14 mouse cellular contexts compared by ENCODE assay signal in genomic region chr11:55974224-55974875, GRCm38 (mm10).
A peak's percentile ranks its signal among the peaks of the same experiment; 100 is the strongest.
DNase-seq lines count a peak whose midpoint lies in the region; ATAC-seq lines count a peak whose summit lies in the region.
"Had no signal": no experiment of that assay in that cellular context is flagged by ENCODE, and none has a peak within 500 bp of the region (broad histone marks: within the 10 kb centered on the region; RNA-seq: fewer than 3 reads in every experiment).

No protein-coding gene starts in this region.

- DNase-seq in frontal cortex, postnatal 10 days (ENCODE audit: low spot score in 2 of 2): peak; percentile 10 to 12
- peak; percentile 26 to 66 for DNase-seq in left cerebral cortex, postnatal 14 days (ENCODE audit: low spot score in 2 of 2)
- peak; percentile 65 to 70 for DNase-seq in right cerebral cortex, adult 2 months (ENCODE audit: low spot score in 2 of 2)
- no peak for DNase-seq in urinary bladder, adult 2 months (ENCODE audit: low spot score)
- no peak for DNase-seq in thymus, postnatal 14 days
- DNase-seq: forebrain, postnatal 0 days; heart, postnatal 10 days; kidney, postnatal 10 days; thymus, postnatal 36 days had no signal

- no peaks in the 10 kb centered on the region for H3K9me3 ChIP-seq in hindbrain, embryonic 15.5 days
- no peaks in the 10 kb centered on the region for H3K9me3 ChIP-seq in liver, embryonic 12.5 days (replicated peaks)
- H3K9me3 ChIP-seq: embryonic facial prominence, embryonic 12.5 days; liver, embryonic 15.5 days had no signal

- 38% methylated on average over 10 of the region's 10 CpGs for WGBS in hindbrain, embryonic 15.5 days
- 55% methylated on average over 10 of the region's 10 CpGs for WGBS in liver, embryonic 12.5 days (ENCODE audit: insufficient replicate concordance)

- H3K27ac ChIP-seq in hindbrain, embryonic 15.5 days (replicated peaks): peak overlapping the region; percentile 59; the same call in 1 of the 2 replicates
- no peak overlapping the region for H3K27ac ChIP-seq in liver, embryonic 12.5 days
- H3K27ac ChIP-seq: embryonic facial prominence, embryonic 12.5 days; liver, embryonic 15.5 days had no signal

- H3K4me3 ChIP-seq in hindbrain, embryonic 15.5 days: no peak overlapping the region
- no peak overlapping the region for H3K4me3 ChIP-seq in liver, embryonic 12.5 days
- H3K4me3 ChIP-seq: embryonic facial prominence, embryonic 12.5 days; liver, embryonic 15.5 days had no signal

- no peaks in the 10 kb centered on the region for H3K36me3 ChIP-seq in hindbrain, embryonic 15.5 days
- no peaks in the 10 kb centered on the region for H3K36me3 ChIP-seq in liver, embryonic 12.5 days
- H3K36me3 ChIP-seq: embryonic facial prominence, embryonic 12.5 days; liver, embryonic 15.5 days had no signal

- intact Hi-C loops in left cerebral cortex, postnatal 14 days (cut with DNase I): no loop called here

- ATAC-seq in hindbrain, embryonic 15.5 days (ENCODE audit: low FRiP score, low read depth): peak; percentile 79
- ATAC-seq in liver, embryonic 12.5 days: no peak
- ATAC-seq: activated CD4-positive, CD25-positive, alpha-beta regulatory T cell, adult 4 months; forebrain, postnatal 0 days had no signal

- no peak overlapping the region for H3K9ac ChIP-seq in hindbrain, embryonic 15.5 days
- no peak overlapping the region for H3K9ac ChIP-seq in liver, embryonic 12.5 days
- H3K9ac ChIP-seq: embryonic facial prominence, embryonic 12.5 days; forebrain, postnatal 0 days; liver, embryonic 15.5 days had no signal

- peaks cover 11% of the 10 kb centered on the region; the same call in 1 of the 2 replicates for H3K4me1 ChIP-seq in hindbrain, embryonic 15.5 days (replicated peaks)
- H3K4me1 ChIP-seq in liver, embryonic 12.5 days: no peaks in the 10 kb centered on the region
- H3K4me1 ChIP-seq: embryonic facial prominence, embryonic 12.5 days; liver, embryonic 15.5 days had no signal

- H3K27me3 ChIP-seq in hindbrain, embryonic 15.5 days: no peaks in the 10 kb centered on the region
- H3K27me3 ChIP-seq in liver, embryonic 12.5 days (replicated peaks): no peaks in the 10 kb centered on the region
- H3K27me3 ChIP-seq: embryonic facial prominence, embryonic 12.5 days; liver, embryonic 15.5 days had no signal

- H3K4me2 ChIP-seq in hindbrain, embryonic 15.5 days: peak overlapping the region; percentile 16
- H3K4me2 ChIP-seq in liver, embryonic 12.5 days: no peak overlapping the region
- H3K4me2 ChIP-seq: embryonic facial prominence, embryonic 12.5 days; liver, embryonic 15.5 days had no signal

Comparison
In these comparisons a context has a peak if more than half of its experiments do, and no peak if none do; other contexts are left out.
1. DNase-seq: peak in frontal cortex, postnatal 10 days (2 of 2), left cerebral cortex, postnatal 14 days (2 of 2) and right cerebral cortex, adult 2 months (2 of 2); none in urinary bladder, adult 2 months (single experiment) and thymus, postnatal 14 days (single experiment).